Mouse (Mus musculus): ENCODE results near the gene Lrrk1.

- TF ChIP-seq CTCF (IDR thresholded peaks at IDR 0.05) = no peak
- no peak for TF ChIP-seq EP300 (IDR thresholded peaks at IDR 0.05; ENCODE audit: insufficient read depth, low read depth, low read length)
- no peak for TF ChIP-seq POLR2A (IDR thresholded peaks at IDR 0.05; ENCODE audit: insufficient read depth, low read depth, low read length)
Measured at GRCm38 (mm10) chr7:66346959-66347663, 41.0 kb downstream of the Lrrk1 start.
